Comparison of ENCODE assay signal across 10 mouse cellular contexts in the genomic region with DNA sequence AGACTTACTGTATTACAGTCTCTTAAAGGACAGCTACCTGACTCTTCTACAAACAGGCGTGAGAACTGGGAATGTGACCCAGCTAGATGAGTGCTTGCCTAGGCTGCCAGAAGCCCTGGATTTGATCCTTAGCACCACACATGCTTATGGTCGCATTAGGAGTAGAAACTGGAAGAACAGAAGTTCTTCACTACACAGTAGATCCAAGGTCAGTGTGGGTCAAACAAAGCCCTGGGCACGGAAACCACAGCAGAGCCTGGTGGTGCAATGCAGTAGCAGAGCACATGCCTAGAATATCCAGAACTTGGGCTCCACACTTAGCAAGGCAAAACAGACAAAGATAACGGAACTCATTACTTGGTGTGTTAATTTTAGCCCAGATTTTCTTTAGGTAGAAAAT. TPM values are rescaled to one million over a fixed set of nuclear protein-coding genes. Genes with fewer than 3 reads are reported as not detected.
DNase-seq lines count a peak whose midpoint lies in the region; ATAC-seq and TF ChIP-seq lines count a peak whose summit lies in the region.
"Had no signal": no experiment of that assay in that cellular context is flagged by ENCODE, and none has a peak within 500 bp of the region (broad histone marks: within the 10 kb centered on the region; RNA-seq: fewer than 3 reads in every experiment).

No protein-coding gene starts in this region.

- no peak for ATAC-seq in lung, embryonic 14.5 days (ENCODE audit: insufficient read depth)

- DNase-seq in gastrocnemius, adult 2 months, result no peak
- no peak for DNase-seq in gastrocnemius, postnatal 4 days (ENCODE audit: low spot score in 2 of 2)
- no peak for DNase-seq in lung, embryonic 14.5 days
- no peak for DNase-seq in lung, adult 18-20 months
- peak; percentile 71 for DNase-seq in kidney, adult 9 months
- no peak for DNase-seq in right cerebral cortex, adult 18-20 months
- DNase-seq in gastrocnemius, adult 18-20 months (ENCODE audit: low spot score), result no peak
- DNase-seq: cerebellum, postnatal 25 days had no signal

- no peak overlapping the region for H3K4me3 ChIP-seq in gastrocnemius, adult 2 months
- no peak overlapping the region for H3K4me3 ChIP-seq in lung, embryonic 14.5 days (ENCODE audit: low read depth, low read length)
- peak overlapping the region; percentile 86 for H3K4me3 ChIP-seq in megakaryocyte, embryonic 14.5 days (replicated peaks)
- H3K4me3 ChIP-seq: limb, embryonic 13.5 days had no signal

- TF ChIP-seq CTCF in gastrocnemius, adult 2 months (IDR thresholded peaks at IDR 0.05), result no peak
- no peak for TF ChIP-seq CTCF in lung, embryonic 14.5 days (IDR thresholded peaks at IDR 0.05; ENCODE audit: low read depth)

- no peak overlapping the region for H3K4me2 ChIP-seq in lung, embryonic 14.5 days
- H3K4me2 ChIP-seq: limb, embryonic 13.5 days had no signal

- H3K4me1 ChIP-seq in lung, embryonic 14.5 days (ENCODE audit: insufficient read depth), result peaks cover 19% of the 10 kb centered on the region
- peaks cover 100% of the 10 kb centered on the region for H3K4me1 ChIP-seq in megakaryocyte, embryonic 14.5 days
- H3K4me1 ChIP-seq: limb, embryonic 13.5 days had no signal

- no peaks in the 10 kb centered on the region for H3K9me3 ChIP-seq in lung, embryonic 14.5 days (ENCODE audit: low read depth, low read length)
- H3K9me3 ChIP-seq in megakaryocyte, embryonic 14.5 days, result no peaks in the 10 kb centered on the region
- H3K9me3 ChIP-seq: limb, embryonic 13.5 days had no signal

- H3K27ac ChIP-seq in gastrocnemius, adult 2 months, result peak overlapping the region; percentile 73
- 0 out of 2 replicates have a peak overlapping the region, but pooled peaks have one; percentile 15 for H3K27ac ChIP-seq in lung, embryonic 14.5 days (ENCODE audit: low read depth)
- H3K27ac ChIP-seq: limb, embryonic 13.5 days had no signal

- no peaks in the 10 kb centered on the region for H3K36me3 ChIP-seq in lung, embryonic 14.5 days (ENCODE audit: insufficient read depth)
- H3K36me3 ChIP-seq in megakaryocyte, embryonic 14.5 days (replicated peaks; ENCODE audit: low read length), result peaks cover 55% of the 10 kb centered on the region
- H3K36me3 ChIP-seq: limb, embryonic 13.5 days had no signal

- no peak overlapping the region for H3K9ac ChIP-seq in lung, embryonic 14.5 days
- H3K9ac ChIP-seq: limb, embryonic 13.5 days had no signal

- no peaks in the 10 kb centered on the region for H3K27me3 ChIP-seq in lung, embryonic 14.5 days (ENCODE audit: insufficient read depth, low read length)
- no peaks in the 10 kb centered on the region for H3K27me3 ChIP-seq in megakaryocyte, embryonic 14.5 days (replicated peaks)

- WGBS in lung, embryonic 14.5 days, result 69% methylated on average over 4 of the region's 4 CpGs

- intact Hi-C loops in gastrocnemius, adult 2 months (cut with DNase I), result loop anchor here (5.0 kb wide), 1 partner anchor 48 kb away; no protein-coding TSS in a partner anchor

RNA-seq across cellular contexts. Expression of a gene that starts 10.7 kb away (rescaled TPM):
- total RNA-seq in gastrocnemius, adult 2 months (2021), result 1 to 10 TPM; 1.6 to 2.1 TPM
- total RNA-seq in gastrocnemius, postnatal 4 days (2021), result 1 to 10 TPM; 6.3 to 8.8 TPM
- polyA plus RNA-seq in lung, embryonic 14.5 days (2014; fragmentation: Nextera tagmentation; extraction: Ambion mirVana), result 7.2 and 7.5 TPM in 2 replicates
- 6.1 TPM in 1 of 2 replicates, not detected in the other for polyA plus RNA-seq in megakaryocyte, embryonic 14.5 days (2012; ENCODE audit: insufficient read depth, low replicate concordance)
- 1 to 10 TPM; 1.0 to 2.2 TPM for total RNA-seq in gastrocnemius, adult 18-20 months (2021)
